Mouse (Mus musculus): ENCODE measurements around the gene Rcbtb2. TPM values are rescaled to one million over a fixed set of nuclear protein-coding genes. Genes with fewer than 3 reads are reported as not detected.
"Not testable (repeated sequence)": the region's sequence is repeated elsewhere in the genome, so short reads cannot be mapped to it uniquely, and the experiment has no call there.

Gene Rcbtb2
- 129 and 140 TPM in 2 replicates for polyA plus RNA-seq (2016; fragmentation: Nextera tagmentation; extraction: Ambion mirVana)

- Histone ChIP-seq H3K4me1 (0 out of 2 replicates have a peak, but pooled peaks cover 7% of the 10 kb centered on the region), H3K36me3 (no peaks in the 10 kb centered on the region), H3K9ac (replicated peaks) (no peak within 1 kb of the TSS), H3K27ac (replicated peaks) (no peak within 1 kb of the TSS), H3K4me3 (no peak within 1 kb of the TSS), H3K9me3 (no peaks in the 10 kb centered on the region), H3K27me3 (no peaks in the 10 kb centered on the region), H3K4me2 (replicated peaks) (no peak within 1 kb of the TSS)
- WGBS, result 63% methylated on average over 4 of the region's 4 CpGs
- ATAC-seq (ENCODE audit: low FRiP score, low read depth), result no peak
Measured at GRCm38 (mm10) chr14:73122923-73123278, at the start of gene Rcbtb2. Gene Rcbtb2 (plus strand): TSS chr14:73123037.

- no peak for ATAC-seq (ENCODE audit: low FRiP score, low read depth)
- H3K4me3 ChIP-seq, result no peak overlapping the region
- no peak overlapping the region for H3K9ac ChIP-seq (replicated peaks)
- H3K4me2 ChIP-seq (replicated peaks), result no peak overlapping the region
- no peaks in the 10 kb centered on the region for H3K4me1 ChIP-seq
- H3K27ac ChIP-seq (replicated peaks), result no peak overlapping the region
- H3K36me3 ChIP-seq, result no peaks in the 10 kb centered on the region
- H3K9me3 ChIP-seq, result no peaks in the 10 kb centered on the region
- WGBS, result 86% methylated on average over 2 of the region's 2 CpGs
- no peaks in the 10 kb centered on the region for H3K27me3 ChIP-seq
Measured at GRCm38 (mm10) chr14:73083563-73083962, 39.3 kb upstream of the Rcbtb2 start.

GRCm38 (mm10) chr14:73086425-73086824, 36.4 kb upstream of the Rcbtb2 start:
- no peaks in the 10 kb centered on the region for H3K9me3 ChIP-seq
- no peaks in the 10 kb centered on the region for H3K36me3 ChIP-seq
- 58% methylated on average over 3 of the region's 3 CpGs for WGBS
- ATAC-seq (ENCODE audit: low FRiP score, low read depth), result no peak
- no peaks in the 10 kb centered on the region for H3K4me1 ChIP-seq
- no peak overlapping the region for H3K4me2 ChIP-seq (replicated peaks)
- H3K9ac ChIP-seq (replicated peaks), result no peak overlapping the region
- no peaks in the 10 kb centered on the region for H3K27me3 ChIP-seq
- H3K4me3 ChIP-seq, result no peak overlapping the region
- no peak overlapping the region for H3K27ac ChIP-seq (replicated peaks)

GRCm38 (mm10) chr14:73087247-73087646, 35.6 kb upstream of the Rcbtb2 start:
- no peak overlapping the region for H3K27ac ChIP-seq (replicated peaks)
- no peaks in the 10 kb centered on the region for H3K27me3 ChIP-seq
- no peak overlapping the region for H3K4me2 ChIP-seq (replicated peaks)
- 78% methylated on average over 5 of the region's 5 CpGs for WGBS
- H3K9ac ChIP-seq (replicated peaks), result no peak overlapping the region
- H3K4me1 ChIP-seq, result no peaks in the 10 kb centered on the region
- no peaks in the 10 kb centered on the region for H3K9me3 ChIP-seq
- ATAC-seq (ENCODE audit: low FRiP score, low read depth), result no peak
- no peak overlapping the region for H3K4me3 ChIP-seq
- no peaks in the 10 kb centered on the region for H3K36me3 ChIP-seq

GRCm38 (mm10) chr14:73087746-73088145, 35.1 kb upstream of the Rcbtb2 start:
- ATAC-seq (ENCODE audit: low FRiP score, low read depth), result no peak
- Histone ChIP-seq H3K4me3 (no peak overlapping the region), H3K27ac (replicated peaks) (no peak overlapping the region), H3K27me3 (no peaks in the 10 kb centered on the region), H3K4me2 (replicated peaks) (no peak overlapping the region), H3K9ac (replicated peaks) (no peak overlapping the region), H3K36me3 (no peaks in the 10 kb centered on the region), H3K4me1 (no peaks in the 10 kb centered on the region), H3K9me3 (no peaks in the 10 kb centered on the region)
- whole genome bisulfite sequencing, result 86% methylated on average over 5 of the region's 5 CpGs

- ATAC-seq (ENCODE audit: low FRiP score, low read depth), result no peak
Measured at GRCm38 (mm10) chr14:73088224-73088623, 34.6 kb upstream of the Rcbtb2 start.

GRCm38 (mm10) chr14:73092871-73093270, 30.0 kb upstream of the Rcbtb2 start:
- no peak overlapping the region for H3K4me2 ChIP-seq (replicated peaks)
- no peak for ATAC-seq (ENCODE audit: low FRiP score, low read depth)
- H3K4me1 ChIP-seq, result no peaks in the 10 kb centered on the region
- no peak overlapping the region for H3K4me3 ChIP-seq
- 96% methylated on average over 3 of the region's 3 CpGs for WGBS
- H3K9me3 ChIP-seq, result no peaks in the 10 kb centered on the region
- no peak overlapping the region for H3K27ac ChIP-seq (replicated peaks)
- H3K9ac ChIP-seq (replicated peaks), result no peak overlapping the region
- H3K36me3 ChIP-seq, result no peaks in the 10 kb centered on the region
- no peaks in the 10 kb centered on the region for H3K27me3 ChIP-seq

More at GRCm38 (mm10) chr14:73088224-73088623, 34.6 kb upstream of the Rcbtb2 start:
- Histone ChIP-seq H3K9ac (replicated peaks) (no peak overlapping the region), H3K9me3 (no peaks in the 10 kb centered on the region), H3K4me3 (no peak overlapping the region), H3K4me2 (replicated peaks) (no peak overlapping the region), H3K36me3 (no peaks in the 10 kb centered on the region), H3K27ac (replicated peaks) (no peak overlapping the region), H3K27me3 (no peaks in the 10 kb centered on the region), H3K4me1 (no peaks in the 10 kb centered on the region)
- WGBS, result 97% methylated on average over 1 of the region's 1 CpGs

GRCm38 (mm10) chr14:73094802-73095550, 27.9 kb upstream of the Rcbtb2 start:
- Histone ChIP-seq H3K9me3 (no peaks in the 10 kb centered on the region), H3K4me3 (no peak overlapping the region), H3K27ac (replicated peaks) (no peak overlapping the region), H3K4me1 (no peaks in the 10 kb centered on the region), H3K36me3 (no peaks in the 10 kb centered on the region), H3K9ac (replicated peaks) (no peak overlapping the region), H3K27me3 (0 out of 2 replicates have a peak, but pooled peaks cover 6% of the 10 kb centered on the region), H3K4me2 (replicated peaks) (no peak overlapping the region)
- no peak for ATAC-seq (ENCODE audit: low FRiP score, low read depth)
- WGBS, result 81% methylated on average over 13 of the region's 13 CpGs

- 45% methylated on average over 10 of the region's 10 CpGs for WGBS
- Histone ChIP-seq H3K9me3 (no peaks in the 10 kb centered on the region), H3K4me1 (no peaks in the 10 kb centered on the region), H3K4me2 (replicated peaks) (no peak overlapping the region), H3K27me3 (0 out of 2 replicates have a peak, but pooled peaks cover 6% of the 10 kb centered on the region), H3K9ac (replicated peaks) (no peak overlapping the region), H3K4me3 (no peak overlapping the region), H3K27ac (replicated peaks) (no peak overlapping the region), H3K36me3 (no peaks in the 10 kb centered on the region)
- ATAC-seq (ENCODE audit: low FRiP score, low read depth), result peak; percentile 38; the same call in 1 of the 2 replicates
Measured at GRCm38 (mm10) chr14:73098677-73099387, 24.0 kb upstream of the Rcbtb2 start.

- no peaks in the 10 kb centered on the region for H3K9me3 ChIP-seq
- no peak for ATAC-seq (ENCODE audit: low FRiP score, low read depth)
- no peak overlapping the region for H3K4me3 ChIP-seq
- H3K27me3 ChIP-seq, result 0 out of 2 replicates have a peak, but pooled peaks cover 6% of the 10 kb centered on the region
- H3K4me1 ChIP-seq, result peaks cover 4% of the 10 kb centered on the region; the same call in 1 of the 2 replicates
- no peaks in the 10 kb centered on the region for H3K36me3 ChIP-seq
- H3K9ac ChIP-seq (replicated peaks), result no peak overlapping the region
- WGBS, result 68% methylated on average over 12 of the region's 12 CpGs
- H3K4me2 ChIP-seq (replicated peaks), result no peak overlapping the region
- H3K27ac ChIP-seq (replicated peaks), result no peak overlapping the region
Measured at GRCm38 (mm10) chr14:73102270-73102865, 20.5 kb upstream of the Rcbtb2 start.

- H3K4me1 ChIP-seq; H3K9me3 ChIP-seq; H3K36me3 ChIP-seq; ATAC-seq (ENCODE audit: low FRiP score, low read depth); H3K27ac ChIP-seq (replicated peaks); H3K4me3 ChIP-seq; H3K4me2 ChIP-seq (replicated peaks); H3K9ac ChIP-seq (replicated peaks); H3K27me3 ChIP-seq: not testable (repeated sequence)
- WGBS, result 15% methylated on average over 4 of the region's 4 CpGs
Measured at GRCm38 (mm10) chr14:73102986-73103385, 19.9 kb upstream of the Rcbtb2 start.

GRCm38 (mm10) chr14:73104913-73105312, 17.9 kb upstream of the Rcbtb2 start:
- Histone ChIP-seq H3K9me3 (no peaks in the 10 kb centered on the region), H3K4me1 (peaks cover 4% of the 10 kb centered on the region; the same call in 1 of the 2 replicates), H3K4me3 (no peak overlapping the region), H3K9ac (replicated peaks) (no peak overlapping the region), H3K27ac (replicated peaks) (no peak overlapping the region), H3K4me2 (replicated peaks) (no peak overlapping the region), H3K36me3 (no peaks in the 10 kb centered on the region), H3K27me3 (no peaks in the 10 kb centered on the region)
- 82% methylated on average over 6 of the region's 6 CpGs for WGBS
- no peak for ATAC-seq (ENCODE audit: low FRiP score, low read depth)

Data from midbrain, embryonic 12.5 days (tissue).